Mouse (Mus musculus) kidney, adult 8-10 months (tissue): Measurements from ENCODE around the gene Rc3h2.

ENCODE experiments used
- DNase-seq, 2 experiments: peaks; one replicate each; pipeline ENCODE4 v3.0.0; 2022

Gene Rc3h2

GRCm38 (mm10) chr2:37422306-37423304 is at the start of gene Rc3h2:
Rc3h2 (minus strand) TSS chr2:37422903.
- peak; percentile 94 to 96 for DNase-seq

GRCm38 (mm10) chr2:37466266-37466665 is 43.6 kb upstream of the Rc3h2 start:
- no peak for DNase-seq

GRCm38 (mm10) chr2:37460707-37461106 is 38.0 kb upstream of the Rc3h2 start:
- DNase-seq = no peak

- peak in 1 of 2 experiments; percentile 14 for DNase-seq
Measured at GRCm38 (mm10) chr2:37452376-37452760, 29.7 kb upstream of the Rc3h2 start.

- peak; percentile 92 to 93 for DNase-seq
Measured at GRCm38 (mm10) chr2:37451667-37452375, 29.1 kb upstream of the Rc3h2 start.

GRCm38 (mm10) chr2:37442611-37443591 is 20.2 kb upstream of the Rc3h2 start, which contains the start of the genes Zbtb26, Zbtb6 and Rabgap1:
Zbtb26 (minus strand) TSS chr2:37443135.
Zbtb6 (minus strand) TSS chr2:37443171.
Rabgap1 (plus strand) TSS chr2:37443279.
- DNase-seq = peak; percentile 95 to 96

- no peak for DNase-seq
Measured at GRCm38 (mm10) chr2:37431609-37432008, 8.9 kb upstream of the Rc3h2 start.

- DNase-seq = peak; percentile 85 to 87
Measured at GRCm38 (mm10) chr2:37430593-37431464, 8.1 kb upstream of the Rc3h2 start.

- no peak for DNase-seq
Measured at GRCm38 (mm10) chr2:37423671-37424070, 968 bp upstream of the Rc3h2 start.

- DNase-seq = no peak
Measured at GRCm38 (mm10) chr2:37421903-37422302, 800 bp downstream of the Rc3h2 start.

GRCm38 (mm10) chr2:37395539-37395938 is 27.2 kb downstream of the Rc3h2 start:
- DNase-seq = no peak

- no peak for DNase-seq
Measured at GRCm38 (mm10) chr2:37382921-37383320, 39.8 kb downstream of the Rc3h2 start.

- peak; percentile 33 to 68 for DNase-seq
Measured at GRCm38 (mm10) chr2:37380189-37380588, 42.5 kb downstream of the Rc3h2 start.

GRCm38 (mm10) chr2:37376018-37376417 is 46.7 kb downstream of the Rc3h2 start:
- no peak for DNase-seq

GRCm38 (mm10) chr2:37370651-37371050 is 52.1 kb downstream of the Rc3h2 start:
- DNase-seq = no peak

GRCm38 (mm10) chr2:37359908-37360307 is 62.8 kb downstream of the Rc3h2 start:
- DNase-seq = no peak

GRCm38 (mm10) chr2:37358633-37359540 is 63.8 kb downstream of the Rc3h2 start, which contains the start of gene Pdcl:
Pdcl (minus strand) TSS chr2:37359332.
- peak; percentile 96 to 97 for DNase-seq

GRCm38 (mm10) chr2:37355571-37355970 is 67.1 kb downstream of the Rc3h2 start:
- no peak for DNase-seq

- peak in 1 of 2 experiments; percentile 32 for DNase-seq
Measured at GRCm38 (mm10) chr2:37351671-37352070, 71.0 kb downstream of the Rc3h2 start.
